32 mouse cellular contexts compared by ENCODE assay signal in the genomic region with DNA sequence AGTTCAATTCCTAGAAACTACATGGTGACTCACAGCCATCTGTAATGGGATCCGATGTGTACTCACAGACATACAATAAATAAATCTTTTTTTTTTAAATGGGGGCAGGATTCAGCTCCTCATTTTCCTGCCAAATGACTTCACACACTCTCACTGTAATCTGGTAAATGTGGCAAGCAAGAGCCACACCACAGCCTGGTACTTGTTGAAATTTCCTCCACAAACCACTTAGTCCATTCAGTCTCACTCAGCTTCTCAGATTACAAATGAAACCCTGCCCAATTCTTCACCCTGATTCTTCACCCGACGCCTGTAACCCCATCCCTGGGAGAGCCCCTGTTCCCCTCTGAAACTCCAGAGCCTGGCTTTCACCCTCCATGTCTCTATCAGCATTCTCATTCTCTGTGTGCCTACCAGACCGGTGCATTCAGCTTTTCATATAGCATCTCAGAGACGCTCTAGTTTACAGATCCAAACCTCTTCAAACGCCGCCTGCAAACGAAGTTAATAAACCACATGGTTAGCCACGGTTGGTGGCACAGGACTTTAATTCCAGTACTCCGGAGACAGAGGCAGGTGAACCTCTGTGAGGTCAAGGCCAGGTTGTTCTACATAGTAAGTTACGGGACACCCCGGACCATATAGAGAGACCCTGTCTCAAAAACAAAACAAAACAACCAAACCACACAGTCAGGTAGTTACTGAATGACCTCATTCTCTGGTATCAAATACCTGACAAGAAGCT. TPM values are rescaled to one million over a fixed set of nuclear protein-coding genes. Genes with fewer than 3 reads are reported as not detected.
DNase-seq lines count a peak whose midpoint lies in the region; ATAC-seq lines count a peak whose summit lies in the region.
"Had no signal": no experiment of that assay in that cellular context is flagged by ENCODE, and none has a peak within 500 bp of the region (broad histone marks: within the 10 kb centered on the region; RNA-seq: fewer than 3 reads in every experiment).

No protein-coding gene starts in this region.

- WGBS in midbrain, embryonic 11.5 days: 78% methylated on average over 12 of the region's 12 CpGs
- 81% methylated on average over 12 of the region's 12 CpGs for WGBS in midbrain, embryonic 10.5 days
- WGBS in forebrain, embryonic 15.5 days: 78% methylated on average over 12 of the region's 12 CpGs

- ATAC-seq in midbrain, embryonic 11.5 days (ENCODE audit: low FRiP score): no peak
- ATAC-seq in forebrain, embryonic 15.5 days (replicated peaks): no peak
- ATAC-seq: CD4-positive, CD25-positive, alpha-beta regulatory T cell, adult 4 months; forebrain, embryonic 14.5 days; inflammation-experienced regulatory T-cells, adult 6 months had no signal

- DNase-seq in midbrain, embryonic 11.5 days (ENCODE audit: low spot score, missing footprints): peak; percentile 35
- no peak for DNase-seq in midbrain, embryonic 10.5 days (ENCODE audit: low spot score)
- peak; percentile 88 for DNase-seq in kidney, adult 9 months
- DNase-seq in kidney, postnatal 14 days: peak; percentile 67
- DNase-seq in spleen, postnatal 36 days (ENCODE audit: low spot score in 2 of 2): no peak
- DNase-seq in layer of hippocampus, adult 8-10 months (ENCODE audit: low spot score in 2 of 2): no peak
- DNase-seq: adrenal gland, postnatal 14 days; cerebellum, adult 2 months; cerebellum, postnatal 25 days; gastrocnemius, postnatal 10 days; heart, postnatal 4 days; layer of hippocampus, postnatal 36 days; lung, postnatal 4 days; thymus, postnatal 14 days had no signal

- H3K9me3 ChIP-seq in midbrain, embryonic 11.5 days (ENCODE audit: control insufficient read depth, low read length): no peaks in the 10 kb centered on the region
- peaks cover 6% of the 10 kb centered on the region; the same call in 1 of the 2 replicates for H3K9me3 ChIP-seq in midbrain, embryonic 10.5 days (replicated peaks)
- H3K9me3 ChIP-seq in forebrain, embryonic 15.5 days: no peaks in the 10 kb centered on the region
- H3K9me3 ChIP-seq: embryonic facial prominence, embryonic 13.5 days; heart, embryonic 10.5 days had no signal

- no peaks in the 10 kb centered on the region for H3K27me3 ChIP-seq in midbrain, embryonic 11.5 days (ENCODE audit: control insufficient read depth, insufficient read depth, low read length)
- H3K27me3 ChIP-seq in midbrain, embryonic 10.5 days (ENCODE audit: low read depth, poor library complexity, severe bottlenecking): no peaks in the 10 kb centered on the region
- no peaks in the 10 kb centered on the region for H3K27me3 ChIP-seq in forebrain, embryonic 15.5 days
- H3K27me3 ChIP-seq: embryonic facial prominence, embryonic 13.5 days had no signal

- H3K9ac ChIP-seq in midbrain, embryonic 11.5 days (ENCODE audit: low read length): no peak overlapping the region
- no peak overlapping the region for H3K9ac ChIP-seq in forebrain, embryonic 15.5 days (replicated peaks)
- H3K9ac ChIP-seq: embryonic facial prominence, embryonic 13.5 days; hindbrain, embryonic 14.5 days had no signal

- no peak overlapping the region for H3K4me3 ChIP-seq in midbrain, embryonic 11.5 days (ENCODE audit: low read depth, low read length)
- H3K4me3 ChIP-seq in midbrain, embryonic 10.5 days: no peak overlapping the region
- no peak overlapping the region for H3K4me3 ChIP-seq in forebrain, embryonic 15.5 days
- H3K4me3 ChIP-seq: embryonic facial prominence, embryonic 13.5 days; erythroblast, embryonic 14.5 days; heart, embryonic 10.5 days had no signal

- H3K36me3 ChIP-seq in midbrain, embryonic 11.5 days (ENCODE audit: control insufficient read depth, insufficient read depth, low read length): no peaks in the 10 kb centered on the region
- no peaks in the 10 kb centered on the region for H3K36me3 ChIP-seq in midbrain, embryonic 10.5 days
- no peaks in the 10 kb centered on the region for H3K36me3 ChIP-seq in forebrain, embryonic 15.5 days
- H3K36me3 ChIP-seq: embryonic facial prominence, embryonic 13.5 days; heart, embryonic 10.5 days had no signal

- no peak overlapping the region for H3K27ac ChIP-seq in midbrain, embryonic 11.5 days (ENCODE audit: low read depth, low read length)
- no peak overlapping the region for H3K27ac ChIP-seq in midbrain, embryonic 10.5 days (replicated peaks)
- H3K27ac ChIP-seq in forebrain, embryonic 15.5 days (replicated peaks): no peak overlapping the region
- H3K27ac ChIP-seq: embryonic facial prominence, embryonic 13.5 days; heart, embryonic 10.5 days; hindbrain, embryonic 14.5 days had no signal

- H3K4me2 ChIP-seq in midbrain, embryonic 11.5 days: no peak overlapping the region
- H3K4me2 ChIP-seq in forebrain, embryonic 15.5 days (replicated peaks): no peak overlapping the region
- H3K4me2 ChIP-seq: embryonic facial prominence, embryonic 13.5 days; hindbrain, embryonic 14.5 days had no signal

- no peaks in the 10 kb centered on the region for H3K4me1 ChIP-seq in midbrain, embryonic 11.5 days (ENCODE audit: control insufficient read depth, insufficient read depth, low read length)
- no peaks in the 10 kb centered on the region for H3K4me1 ChIP-seq in midbrain, embryonic 10.5 days
- no peaks in the 10 kb centered on the region for H3K4me1 ChIP-seq in forebrain, embryonic 15.5 days
- H3K4me1 ChIP-seq: embryonic facial prominence, embryonic 13.5 days; heart, embryonic 10.5 days had no signal

RNA-seq across cellular contexts. Expression of gene Msh6, which starts 17.6 kb away (rescaled TPM):
- polyA plus RNA-seq in midbrain, embryonic 11.5 days (2014; fragmentation: Nextera tagmentation; extraction: Ambion mirVana): 92.3 and 95.5 TPM in 2 replicates
- polyA plus RNA-seq in midbrain, embryonic 10.5 days (2016; fragmentation: Nextera tagmentation; extraction: Ambion mirVana): 91.3 and 95.8 TPM in 2 replicates
- polyA plus RNA-seq in forebrain, embryonic 15.5 days (2015; fragmentation: Nextera tagmentation; extraction: Ambion mirVana): 42.7 and 43.0 TPM in 2 replicates
- total RNA-seq in layer of hippocampus, adult 8-10 months (2022): 10 to 100 TPM; 15.0 to 15.8 (median 15.6) TPM

RNA-seq across cellular contexts. Expression of gene Rpl36-ps4, which starts 36.5 kb away (rescaled TPM):
- not detected in 2 replicates for polyA plus RNA-seq in midbrain, embryonic 11.5 days (2014; fragmentation: Nextera tagmentation; extraction: Ambion mirVana)
- polyA plus RNA-seq in midbrain, embryonic 10.5 days (2016; fragmentation: Nextera tagmentation; extraction: Ambion mirVana): not detected in 2 replicates
- polyA plus RNA-seq in forebrain, embryonic 15.5 days (2015; fragmentation: Nextera tagmentation; extraction: Ambion mirVana): not detected in 2 replicates
- not detected for total RNA-seq in layer of hippocampus, adult 8-10 months (2022)
- total RNA-seq: adrenal gland, postnatal 14 days; ES-E14; gastrocnemius, postnatal 10 days; granulocyte monocyte progenitor cell, adult 5-6 weeks; heart, postnatal 4 days; layer of hippocampus, adult 18-20 months; layer of hippocampus, postnatal 36 days; left cerebral cortex, postnatal 10 days; liver, adult 2 months; neutrophil, adult 5-6 weeks had no signal
- polyA plus RNA-seq: CD4-positive, CD25-positive, alpha-beta regulatory T cell, adult 4 months; cerebellum, adult 2 months; embryonic facial prominence, embryonic 13.5 days; erythroblast, embryonic 14.5 days; forebrain, embryonic 14.5 days; heart, embryonic 10.5 days; heart, embryonic 16.5 days; hindbrain, embryonic 14.5 days; inflammation-experienced regulatory T-cells, adult 6 months; limb, embryonic 11.5 days; liver, adult 2 months; liver, embryonic 16.5 days; lung, embryonic 16.5 days had no signal

Comparison
In these comparisons a context has a peak if more than half of its experiments do, and no peak if none do; other contexts are left out.
1. DNase-seq: peak in midbrain, embryonic 11.5 days (single experiment), kidney, adult 9 months (single experiment) and kidney, postnatal 14 days (single experiment); none in midbrain, embryonic 10.5 days (single experiment), spleen, postnatal 36 days (0 of 2) and layer of hippocampus, adult 8-10 months (0 of 2).